Mouse (Mus musculus): ENCODE measurements at regions not wholly inside any gene's neighbourhood (a gene's known extent, or its start where the extent isn't known, plus 50 kb on each side); places are given as distances from the start of the nearest gene placed in this dataset.

DNA sequence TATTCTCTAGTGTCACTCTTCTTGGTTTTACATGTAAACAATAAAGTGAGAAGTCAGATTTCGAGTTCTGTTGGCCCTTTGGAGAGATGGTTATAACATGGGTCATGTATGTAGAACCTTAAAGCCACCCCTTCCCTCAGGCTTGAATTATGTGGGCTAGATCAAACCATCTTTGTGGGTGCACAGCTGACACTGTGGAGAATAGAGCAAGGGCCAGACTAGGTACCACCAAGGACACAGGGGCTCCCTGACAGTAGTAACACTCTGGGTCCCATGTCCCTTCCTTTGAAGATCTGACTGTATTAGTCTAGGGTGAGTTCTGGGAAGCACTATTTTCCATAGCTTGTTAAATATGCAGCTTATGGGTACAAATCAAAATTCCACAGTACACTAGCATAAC is 156.2 kb downstream of the Fam124b start:
- Histone ChIP-seq H3K9ac (replicated peaks) (no peak overlapping the region), H3K27me3 (no peaks in the 10 kb centered on the region), H3K9me3 (no peaks in the 10 kb centered on the region), H3K27ac (replicated peaks) (no peak overlapping the region), H3K4me3 (no peak overlapping the region), H3K36me3 (no peaks in the 10 kb centered on the region), H3K4me2 (replicated peaks) (no peak overlapping the region), H3K4me1 (no peaks in the 10 kb centered on the region)
- 78% methylated on average over 1 of the region's 1 CpGs for WGBS
- 0 out of 2 replicates have a peak, but pooled peaks have one; percentile 32 for ATAC-seq (replicated peaks)

DNA sequence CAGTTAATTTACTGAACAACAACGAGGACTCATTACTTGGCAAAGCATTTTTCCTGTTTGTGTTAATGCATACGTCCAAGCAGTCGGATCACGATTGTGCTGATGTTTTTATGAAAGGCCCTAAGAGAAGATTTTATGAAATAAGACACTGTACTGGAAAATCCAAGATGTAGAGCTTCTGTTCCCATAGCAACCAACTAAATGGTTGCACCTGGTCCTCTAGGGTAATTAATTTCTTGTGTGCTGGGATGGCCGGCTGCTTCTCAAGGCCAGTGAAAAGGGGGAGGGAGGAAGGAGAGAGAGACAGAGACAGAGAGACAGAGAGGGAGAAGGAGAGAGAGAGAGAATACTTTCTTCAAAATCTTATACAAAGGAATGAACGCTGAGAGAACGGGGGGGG is 156.6 kb downstream of the Fam124b start:
- 57% methylated on average over 7 of the region's 7 CpGs for WGBS

DNA sequence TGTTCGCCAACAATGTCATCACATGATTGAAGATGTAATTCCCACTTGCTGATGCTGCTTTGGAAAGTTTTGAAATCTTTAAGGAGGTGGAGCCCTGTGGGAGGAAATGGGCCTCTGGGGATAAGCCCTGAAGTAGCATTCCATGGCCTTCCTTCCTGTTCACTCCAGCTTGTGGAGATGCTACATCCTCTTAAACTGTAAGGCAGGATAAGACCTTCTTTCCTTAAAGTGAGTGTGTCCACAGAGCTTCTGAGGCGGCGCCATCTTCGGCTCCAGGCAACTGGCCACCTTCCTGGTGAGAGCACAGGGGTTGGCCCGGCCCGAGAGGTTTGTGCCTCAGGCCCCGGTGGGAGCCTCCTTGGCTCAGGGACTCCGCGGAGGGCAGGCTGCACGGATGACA is 173.1 kb downstream of the Fam124b start:
- Histone ChIP-seq H3K9me3 (no peaks in the 10 kb centered on the region), H3K4me2 (replicated peaks) (no peak overlapping the region)

More for the DNA sequence above, 156.6 kb downstream of the Fam124b start:
- H3K9ac ChIP-seq (replicated peaks): no peak overlapping the region
- H3K4me1 ChIP-seq: no peaks in the 10 kb centered on the region
- ATAC-seq (replicated peaks): no peak; the same call in 1 of the 2 replicates
- H3K36me3 ChIP-seq: no peaks in the 10 kb centered on the region
- no peak overlapping the region for H3K4me3 ChIP-seq
- no peak overlapping the region for H3K4me2 ChIP-seq (replicated peaks)
- H3K9me3 ChIP-seq: no peaks in the 10 kb centered on the region
- no peaks in the 10 kb centered on the region for H3K27me3 ChIP-seq
- H3K27ac ChIP-seq (replicated peaks): no peak overlapping the region

DNA sequence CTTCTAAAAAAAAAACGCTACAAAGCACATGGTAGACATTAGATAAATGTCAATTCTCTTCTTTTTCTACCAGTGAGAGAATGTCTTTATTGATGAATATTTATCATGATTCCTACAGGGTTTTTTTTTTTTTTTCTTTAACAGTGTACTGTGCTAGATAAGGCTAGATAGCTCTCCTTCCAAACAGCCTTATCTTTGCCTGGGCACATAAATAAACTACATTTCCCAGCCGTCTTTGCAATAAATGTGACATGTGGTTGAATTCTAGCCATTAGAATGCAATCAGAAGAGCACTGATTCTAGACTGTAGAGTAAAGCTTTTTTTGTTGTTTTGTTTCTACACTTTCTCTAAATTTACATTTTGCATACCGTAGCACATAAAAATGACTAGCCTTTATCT is 177.9 kb downstream of the Fam124b start:
- no peak overlapping the region for H3K4me3 ChIP-seq
- H3K36me3 ChIP-seq: no peaks in the 10 kb centered on the region
- H3K4me2 ChIP-seq (replicated peaks): no peak overlapping the region
- H3K9me3 ChIP-seq: no peaks in the 10 kb centered on the region
- 0 out of 2 replicates have a peak, but pooled peaks cover 3% of the 10 kb centered on the region for H3K27me3 ChIP-seq
- H3K4me1 ChIP-seq: no peaks in the 10 kb centered on the region
- peak; percentile 41; the same call in 1 of the 2 replicates for ATAC-seq (replicated peaks)
- 90% methylated on average over 3 of the region's 3 CpGs for WGBS
- no peak overlapping the region for H3K9ac ChIP-seq (replicated peaks)
- H3K27ac ChIP-seq (replicated peaks): no peak overlapping the region

More for the DNA sequence above, 173.1 kb downstream of the Fam124b start:
- no peak for ATAC-seq (replicated peaks)
- Histone ChIP-seq H3K4me1 (no peaks in the 10 kb centered on the region), H3K27ac (replicated peaks) (no peak overlapping the region), H3K36me3 (no peaks in the 10 kb centered on the region), H3K9ac (replicated peaks) (no peak overlapping the region), H3K27me3 (no peaks in the 10 kb centered on the region), H3K4me3 (no peak overlapping the region)
- 92% methylated on average over 10 of the region's 10 CpGs for WGBS

DNA sequence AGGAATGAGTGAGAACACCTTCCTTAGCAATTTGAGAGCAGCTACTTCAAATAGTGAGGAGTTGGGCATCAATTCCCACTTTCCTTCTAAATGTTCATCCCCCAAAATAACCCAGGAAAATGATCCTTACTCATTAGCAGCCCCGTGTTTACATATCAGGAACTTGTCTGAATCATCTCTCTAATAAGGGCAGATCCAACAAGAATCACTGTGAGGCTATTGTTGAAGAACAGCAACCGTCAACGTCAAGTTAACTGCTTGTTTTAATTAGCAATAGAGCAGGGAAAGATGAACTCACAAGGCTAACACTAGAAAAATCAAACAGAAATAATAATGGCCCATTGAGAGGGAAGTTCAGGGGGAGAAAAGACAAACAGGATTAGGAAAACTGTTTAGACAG is 178.4 kb downstream of the Fam124b start:
- Histone ChIP-seq H3K4me1 (no peaks in the 10 kb centered on the region), H3K36me3 (no peaks in the 10 kb centered on the region), H3K9ac (replicated peaks) (no peak overlapping the region), H3K27ac (replicated peaks) (no peak overlapping the region), H3K4me2 (replicated peaks) (no peak overlapping the region), H3K9me3 (no peaks in the 10 kb centered on the region), H3K27me3 (0 out of 2 replicates have a peak, but pooled peaks cover 3% of the 10 kb centered on the region), H3K4me3 (no peak overlapping the region)
- 26% methylated on average over 3 of the region's 3 CpGs for WGBS
- no peak for ATAC-seq (replicated peaks)

DNA sequence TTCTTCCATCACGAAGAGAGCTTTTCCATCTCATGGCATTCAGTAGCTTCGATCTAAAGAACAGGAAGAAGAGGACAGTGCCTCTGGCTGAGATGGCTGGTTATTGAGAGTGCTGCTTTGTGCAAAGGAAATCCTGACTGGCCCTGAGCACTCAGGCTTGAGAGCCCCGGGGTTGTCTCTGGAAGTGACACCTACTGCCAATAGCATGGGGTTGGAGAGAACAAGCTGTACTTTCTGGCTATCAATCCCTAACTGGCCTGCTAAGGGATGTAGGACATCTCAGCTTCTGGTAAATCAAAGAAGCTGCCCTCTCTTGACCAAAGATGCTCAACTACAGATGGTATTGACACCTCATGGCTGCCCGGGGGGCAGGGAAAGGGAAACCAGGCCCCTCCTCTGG is 178.2 kb upstream of the Serpine2 start:
- Histone ChIP-seq H3K36me3 (no peaks in the 10 kb centered on the region), H3K27me3 (0 out of 2 replicates have a peak, but pooled peaks cover 3% of the 10 kb centered on the region), H3K27ac (replicated peaks) (no peak overlapping the region), H3K4me2 (replicated peaks) (no peak overlapping the region), H3K4me3 (no peak overlapping the region), H3K9ac (replicated peaks) (no peak overlapping the region), H3K9me3 (no peaks in the 10 kb centered on the region), H3K4me1 (no peaks in the 10 kb centered on the region)
- no peak for ATAC-seq (replicated peaks)
- WGBS: 89% methylated on average over 4 of the region's 4 CpGs

DNA sequence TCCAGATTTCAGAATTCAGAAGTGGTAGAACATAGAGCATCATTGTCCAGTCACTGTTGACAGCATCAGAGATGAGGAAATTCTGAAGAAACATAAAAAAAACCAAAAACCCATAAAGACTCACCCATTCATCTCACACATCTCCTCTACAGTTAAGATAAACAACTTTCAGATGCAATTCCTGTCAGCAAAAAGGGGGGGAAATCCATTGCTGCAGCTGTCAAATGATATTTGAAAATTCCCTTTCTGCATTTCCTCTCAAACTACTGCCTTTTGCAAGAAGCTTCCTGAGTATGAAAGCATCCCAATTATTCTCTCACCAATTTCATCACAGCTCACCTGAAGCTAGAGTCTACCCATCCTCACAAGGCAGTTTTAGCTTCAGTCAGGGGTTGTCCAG is 177.1 kb upstream of the Serpine2 start:
- no peak overlapping the region for H3K27ac ChIP-seq (replicated peaks)
- H3K4me1 ChIP-seq: peaks cover 9% of the 10 kb centered on the region
- 0 out of 2 replicates have a peak, but pooled peaks cover 3% of the 10 kb centered on the region for H3K27me3 ChIP-seq
- H3K36me3 ChIP-seq: no peaks in the 10 kb centered on the region
- H3K4me3 ChIP-seq: no peak overlapping the region
- no peaks in the 10 kb centered on the region for H3K9me3 ChIP-seq
- no peak for ATAC-seq (replicated peaks)
- no peak overlapping the region for H3K9ac ChIP-seq (replicated peaks)
- H3K4me2 ChIP-seq (replicated peaks): no peak overlapping the region

DNA sequence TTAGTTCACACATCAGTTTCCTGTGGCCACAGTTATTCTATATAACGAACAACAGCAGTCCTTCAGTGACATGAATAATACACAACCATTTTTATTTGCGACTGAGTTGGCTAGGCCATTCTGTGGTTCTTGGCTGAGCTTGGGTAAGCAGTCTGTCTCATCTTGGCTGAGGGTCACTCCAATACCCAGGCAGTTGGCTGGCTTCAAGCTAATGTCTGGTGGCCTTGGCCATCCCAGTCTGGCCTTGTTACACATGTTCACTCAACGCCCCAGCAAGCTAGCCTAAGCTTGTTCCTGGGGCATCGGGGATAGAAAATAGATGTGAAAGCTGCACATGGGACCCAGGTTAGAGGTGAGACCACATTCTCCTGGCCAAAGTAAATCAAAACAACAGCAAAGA is 175.5 kb upstream of the Serpine2 start:
- Histone ChIP-seq H3K9me3 (no peaks in the 10 kb centered on the region), H3K36me3 (no peaks in the 10 kb centered on the region), H3K27me3 (0 out of 2 replicates have a peak, but pooled peaks cover 3% of the 10 kb centered on the region), H3K4me3 (no peak overlapping the region), H3K27ac (replicated peaks) (no peak overlapping the region), H3K4me1 (peaks cover 20% of the 10 kb centered on the region), H3K9ac (replicated peaks) (no peak overlapping the region), H3K4me2 (replicated peaks) (no peak overlapping the region)
- no peak for ATAC-seq (replicated peaks)
- WGBS: 96% methylated on average over 4 of the region's 4 CpGs

DNA sequence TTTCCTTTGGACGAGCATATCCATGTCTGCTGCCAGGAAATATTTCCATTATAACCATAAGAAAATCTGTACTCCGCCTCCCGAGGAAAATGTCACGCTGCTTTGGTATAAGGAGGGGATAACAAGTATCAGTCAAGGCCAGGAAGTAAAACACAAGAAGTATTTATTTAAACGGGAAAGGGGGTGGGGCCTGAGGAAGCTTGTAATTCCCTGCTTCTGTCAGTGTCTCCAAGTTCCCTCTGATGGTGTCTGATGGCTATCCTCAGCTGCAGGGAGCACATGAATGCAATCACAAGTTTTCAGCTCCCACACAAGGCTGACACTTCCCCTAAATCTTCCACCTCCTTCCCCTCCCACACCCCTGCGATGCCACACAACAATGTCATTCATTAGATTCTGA is 172.5 kb upstream of the Serpine2 start:
- Histone ChIP-seq H3K4me2 (replicated peaks) (peak overlapping the region; percentile 4), H3K9ac (replicated peaks) (no peak overlapping the region), H3K9me3 (no peaks in the 10 kb centered on the region), H3K27me3 (0 out of 2 replicates have a peak, but pooled peaks cover 3% of the 10 kb centered on the region), H3K4me3 (no peak overlapping the region), H3K4me1 (peaks cover 20% of the 10 kb centered on the region), H3K27ac (replicated peaks) (peak overlapping the region; percentile 55; the same call in 1 of the 2 replicates), H3K36me3 (no peaks in the 10 kb centered on the region)
- peak; percentile 49 for ATAC-seq (replicated peaks)
- 14% methylated on average over 6 of the region's 6 CpGs for WGBS

DNA sequence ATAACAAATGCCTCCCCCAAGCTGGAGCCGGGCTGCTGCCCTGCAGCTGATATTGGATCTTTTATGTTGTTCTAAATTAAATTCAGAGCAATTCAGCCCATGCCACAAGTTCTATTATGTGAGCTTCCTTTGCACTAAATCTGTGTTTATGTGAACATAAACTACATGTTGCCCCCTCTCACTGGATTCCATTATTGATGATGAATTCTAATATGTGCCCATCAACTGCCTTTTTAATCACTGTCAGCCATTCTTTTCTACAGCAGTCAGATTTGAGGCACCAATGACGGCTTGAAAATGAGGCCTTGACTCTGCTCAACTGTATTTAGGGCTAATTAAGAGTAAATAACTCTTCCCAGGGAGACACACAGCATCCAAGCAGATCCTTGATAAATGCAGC is 172.1 kb upstream of the Serpine2 start:
- Histone ChIP-seq H3K4me1 (peaks cover 20% of the 10 kb centered on the region), H3K27me3 (0 out of 2 replicates have a peak, but pooled peaks cover 3% of the 10 kb centered on the region), H3K4me3 (no peak overlapping the region), H3K4me2 (replicated peaks) (peak overlapping the region; percentile 4; the same call in 1 of the 2 replicates), H3K36me3 (no peaks in the 10 kb centered on the region), H3K9ac (replicated peaks) (no peak overlapping the region), H3K27ac (replicated peaks) (peak overlapping the region; percentile 55), H3K9me3 (no peaks in the 10 kb centered on the region)
- WGBS: 3% methylated on average over 2 of the region's 2 CpGs
- peak; percentile 80 for ATAC-seq (replicated peaks)

DNA sequence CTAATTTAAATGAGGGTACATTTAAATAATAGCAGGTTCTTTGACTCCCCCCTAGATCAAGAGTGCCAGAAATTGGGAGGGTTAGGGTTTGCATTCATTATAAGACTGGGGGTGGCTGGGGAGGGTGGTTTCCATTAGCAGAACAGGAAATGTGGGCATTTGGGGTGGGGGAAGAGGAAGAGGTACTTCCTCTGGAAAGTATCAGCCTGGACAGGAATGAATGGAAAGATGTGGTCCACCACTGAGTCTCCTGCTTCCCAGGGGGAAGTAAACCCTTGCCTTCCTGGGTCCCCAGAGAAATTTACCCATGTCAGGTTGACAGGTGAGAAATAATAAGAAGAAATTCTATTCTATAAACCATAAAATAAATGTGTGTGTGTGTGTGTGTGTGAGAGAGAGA is 171.5 kb upstream of the Serpine2 start:
- Histone ChIP-seq H3K4me3 (no peak overlapping the region), H3K9me3 (no peaks in the 10 kb centered on the region), H3K36me3 (no peaks in the 10 kb centered on the region), H3K27ac (replicated peaks) (no peak overlapping the region), H3K4me2 (replicated peaks) (no peak overlapping the region), H3K9ac (replicated peaks) (no peak overlapping the region), H3K27me3 (0 out of 2 replicates have a peak, but pooled peaks cover 3% of the 10 kb centered on the region), H3K4me1 (peaks cover 20% of the 10 kb centered on the region)
- no peak; the same call in 1 of the 2 replicates for ATAC-seq (replicated peaks)

DNA sequence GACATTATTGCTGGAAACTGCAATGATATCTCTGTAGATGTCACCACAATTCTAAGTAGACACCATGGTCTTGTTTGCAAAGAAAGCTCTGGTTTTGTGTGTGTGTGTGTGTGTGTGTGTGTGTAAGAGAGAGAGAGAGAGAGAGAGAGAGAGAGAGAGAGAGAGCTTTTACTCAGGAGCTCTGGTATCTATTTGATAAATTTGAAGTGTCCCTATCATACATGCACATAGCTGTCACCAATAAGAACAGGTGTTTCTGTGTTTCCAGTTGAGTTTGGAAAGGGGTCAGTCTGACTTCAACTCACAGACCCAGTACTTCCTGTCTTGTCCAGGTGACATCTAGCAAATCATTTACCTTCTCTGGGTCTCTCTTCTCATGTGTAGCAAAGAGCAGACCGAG is 169.7 kb upstream of the Serpine2 start:
- Histone ChIP-seq H3K4me3 (no peak overlapping the region), H3K9ac (replicated peaks) (no peak overlapping the region), H3K4me2 (replicated peaks) (no peak overlapping the region), H3K27me3 (no peaks in the 10 kb centered on the region), H3K4me1 (peaks cover 20% of the 10 kb centered on the region), H3K27ac (replicated peaks) (no peak overlapping the region), H3K9me3 (no peaks in the 10 kb centered on the region), H3K36me3 (no peaks in the 10 kb centered on the region)
- WGBS: 96% methylated on average over 1 of the region's 1 CpGs
- ATAC-seq (replicated peaks): no peak

DNA sequence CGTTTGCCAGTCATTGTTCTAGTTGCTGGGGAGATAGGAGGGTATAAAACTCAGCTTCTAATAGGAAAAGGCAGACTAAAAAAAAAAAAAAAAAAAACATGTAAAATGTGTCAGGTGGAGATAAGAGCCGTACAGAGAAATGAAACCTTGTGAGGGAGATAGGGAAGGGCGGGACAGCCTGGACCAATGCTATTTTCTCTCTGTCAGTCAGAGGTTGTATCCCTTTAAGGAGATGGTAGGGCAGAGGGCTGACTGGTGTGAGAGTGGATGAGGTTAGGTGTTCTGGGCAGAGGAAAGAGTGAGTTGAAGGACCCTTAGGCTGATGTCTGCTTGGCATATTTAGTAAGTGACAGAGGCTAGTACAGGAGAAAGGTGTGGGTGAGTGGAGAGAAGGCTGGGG is 169.2 kb upstream of the Serpine2 start:
- Histone ChIP-seq H3K27ac (replicated peaks) (no peak overlapping the region), H3K4me1 (peaks cover 20% of the 10 kb centered on the region), H3K27me3 (no peaks in the 10 kb centered on the region), H3K9me3 (no peaks in the 10 kb centered on the region), H3K4me2 (replicated peaks) (no peak overlapping the region), H3K9ac (replicated peaks) (no peak overlapping the region), H3K4me3 (no peak overlapping the region), H3K36me3 (no peaks in the 10 kb centered on the region)
- WGBS: 87% methylated on average over 3 of the region's 3 CpGs
- ATAC-seq (replicated peaks): no peak
